Mouse (Mus musculus): Measurements from ENCODE around the gene Ikzf2. TPM values are rescaled to one million over a fixed set of nuclear protein-coding genes. Genes with fewer than 3 reads are reported as not detected.

The Ikzf2 gene
- polyA plus RNA-seq, 1 experiment = 1.5 TPM

DNA sequence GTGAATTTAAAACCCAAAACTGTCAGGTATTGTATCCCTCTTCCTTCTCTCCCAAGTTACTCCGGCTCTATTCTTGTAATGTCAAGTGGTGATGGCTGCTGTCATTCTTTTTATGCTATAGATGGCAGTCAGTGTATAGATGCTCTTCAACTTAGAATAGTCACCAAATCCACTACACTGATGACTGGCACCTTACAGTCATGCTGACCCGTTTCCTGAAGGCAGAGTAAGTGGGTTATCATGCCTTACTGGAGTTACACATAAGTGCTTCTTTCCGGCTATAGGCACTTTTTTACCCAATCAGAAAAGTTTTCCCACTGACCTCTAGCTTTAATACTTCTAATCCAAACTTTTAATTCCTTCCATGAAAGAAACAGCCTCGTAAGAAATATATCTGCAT, 6.5 kb downstream of the Ikzf2 start:
- H3K4me1 ChIP-seq (ENCODE audit: control insufficient read depth, insufficient read depth, low read length) = no peaks in the 10 kb centered on the region; the same call in 1 of the 2 replicates
- no peak for TF ChIP-seq POLR2A (IDR thresholded peaks at IDR 0.05; ENCODE audit: borderline replicate concordance, extremely low read depth, low read depth, low read length)
- no peak for TF ChIP-seq CTCF (IDR thresholded peaks at IDR 0.05; ENCODE audit: insufficient read depth, low read length)
- 78% methylated on average over 4 of the region's 4 CpGs for WGBS
- no peak for DNase-seq
- no peak overlapping the region for H3K4me3 ChIP-seq (replicated peaks; ENCODE audit: extremely low read depth, low read depth, low read length)

- WGBS = 86% methylated on average over 10 of the region's 10 CpGs
- DNase-seq = no peak
- no peaks in the 10 kb centered on the region for H3K4me1 ChIP-seq (ENCODE audit: control insufficient read depth, insufficient read depth, low read length)
- TF ChIP-seq POLR2A (IDR thresholded peaks at IDR 0.05; ENCODE audit: borderline replicate concordance, extremely low read depth, low read depth, low read length) = no peak
- TF ChIP-seq CTCF (IDR thresholded peaks at IDR 0.05; ENCODE audit: insufficient read depth, low read length) = no peak
- H3K4me3 ChIP-seq (replicated peaks; ENCODE audit: extremely low read depth, low read depth, low read length) = no peak overlapping the region
Measured at GRCm38 (mm10) chr1:69669897-69670404, 17.1 kb downstream of the Ikzf2 start.

DNA sequence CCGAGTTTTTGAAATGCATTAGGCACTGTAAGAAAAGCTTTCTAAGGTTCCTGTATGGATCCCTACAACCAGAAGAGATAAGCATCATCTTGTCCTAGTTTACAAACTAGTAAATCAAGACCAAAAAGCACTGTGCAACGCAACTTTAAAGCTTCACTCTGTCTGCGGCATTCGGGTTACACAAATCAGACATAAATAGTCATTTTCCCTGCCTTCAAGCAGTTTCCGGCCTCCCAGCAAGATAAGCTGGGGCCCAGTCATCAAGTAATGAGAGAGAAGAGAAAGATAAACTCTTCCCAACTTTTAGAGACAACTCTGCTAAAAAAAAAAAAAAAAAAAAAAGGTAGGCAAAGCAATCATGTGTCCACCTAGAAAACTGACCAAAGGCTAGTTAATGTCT, 19.6 kb downstream of the Ikzf2 start:
- Histone ChIP-seq H3K4me3 (replicated peaks; ENCODE audit: extremely low read depth, low read depth, low read length) (no peak overlapping the region), H3K4me1 (ENCODE audit: control insufficient read depth, insufficient read depth, low read length) (no peaks in the 10 kb centered on the region)
- TF ChIP-seq POLR2A (IDR thresholded peaks at IDR 0.05; ENCODE audit: borderline replicate concordance, extremely low read depth, low read depth, low read length) (no peak), CTCF (IDR thresholded peaks at IDR 0.05; ENCODE audit: insufficient read depth, low read length) (no peak)
- WGBS = 59% methylated on average over 5 of the region's 5 CpGs
- DNase-seq = no peak

- H3K4me3 ChIP-seq (replicated peaks; ENCODE audit: extremely low read depth, low read depth, low read length) = no peak overlapping the region
- TF ChIP-seq POLR2A (IDR thresholded peaks at IDR 0.05; ENCODE audit: borderline replicate concordance, extremely low read depth, low read depth, low read length) (no peak), CTCF (IDR thresholded peaks at IDR 0.05; ENCODE audit: insufficient read depth, low read length) (no peak)
- DNase-seq = no peak
- no peaks in the 10 kb centered on the region for H3K4me1 ChIP-seq (ENCODE audit: control insufficient read depth, insufficient read depth, low read length)
- 66% methylated on average over 2 of the region's 2 CpGs for WGBS
Measured at GRCm38 (mm10) chr1:69659779-69660178, 27.3 kb downstream of the Ikzf2 start.

- no peaks in the 10 kb centered on the region for H3K4me1 ChIP-seq (ENCODE audit: control insufficient read depth, insufficient read depth, low read length)
- 58% methylated on average over 6 of the region's 6 CpGs for WGBS
- TF ChIP-seq POLR2A (IDR thresholded peaks at IDR 0.05; ENCODE audit: borderline replicate concordance, extremely low read depth, low read depth, low read length) (no peak), CTCF (IDR thresholded peaks at IDR 0.05; ENCODE audit: insufficient read depth, low read length) (no peak)
- H3K4me3 ChIP-seq (replicated peaks; ENCODE audit: extremely low read depth, low read depth, low read length) = no peak overlapping the region
- DNase-seq = no peak
Measured at GRCm38 (mm10) chr1:69658051-69658450, 29.0 kb downstream of the Ikzf2 start.

- TF ChIP-seq CTCF (IDR thresholded peaks at IDR 0.05; ENCODE audit: insufficient read depth, low read length) = no peak
- no peak for TF ChIP-seq POLR2A (IDR thresholded peaks at IDR 0.05; ENCODE audit: borderline replicate concordance, extremely low read depth, low read depth, low read length)
- no peaks in the 10 kb centered on the region for H3K4me1 ChIP-seq (ENCODE audit: control insufficient read depth, insufficient read depth, low read length)
- 62% methylated on average over 3 of the region's 3 CpGs for WGBS
- H3K4me3 ChIP-seq (replicated peaks; ENCODE audit: extremely low read depth, low read depth, low read length) = no peak overlapping the region
- no peak for DNase-seq
Measured at GRCm38 (mm10) chr1:69657455-69657854, 29.6 kb downstream of the Ikzf2 start.

DNA sequence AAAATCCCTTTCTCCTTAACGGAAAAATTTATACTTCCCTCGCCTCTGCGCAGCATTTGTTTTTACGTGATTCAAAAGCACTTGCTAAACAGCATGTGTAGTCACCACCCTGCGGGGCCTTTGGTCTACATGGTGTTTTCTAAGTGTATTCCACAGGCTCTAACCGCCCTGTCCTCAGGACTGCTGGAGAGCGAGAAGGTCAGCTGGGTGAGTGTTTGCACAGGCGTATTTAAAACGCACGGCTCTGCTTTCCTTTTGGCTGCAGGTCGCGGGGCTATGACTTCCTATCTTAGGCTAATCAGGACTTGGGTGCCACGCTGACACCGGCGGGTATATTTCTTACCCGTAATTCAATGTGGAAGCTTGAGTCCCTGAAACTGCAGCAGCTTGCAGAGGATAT, 30.1 kb downstream of the Ikzf2 start:
- DNase-seq = peak; percentile 9

DNA sequence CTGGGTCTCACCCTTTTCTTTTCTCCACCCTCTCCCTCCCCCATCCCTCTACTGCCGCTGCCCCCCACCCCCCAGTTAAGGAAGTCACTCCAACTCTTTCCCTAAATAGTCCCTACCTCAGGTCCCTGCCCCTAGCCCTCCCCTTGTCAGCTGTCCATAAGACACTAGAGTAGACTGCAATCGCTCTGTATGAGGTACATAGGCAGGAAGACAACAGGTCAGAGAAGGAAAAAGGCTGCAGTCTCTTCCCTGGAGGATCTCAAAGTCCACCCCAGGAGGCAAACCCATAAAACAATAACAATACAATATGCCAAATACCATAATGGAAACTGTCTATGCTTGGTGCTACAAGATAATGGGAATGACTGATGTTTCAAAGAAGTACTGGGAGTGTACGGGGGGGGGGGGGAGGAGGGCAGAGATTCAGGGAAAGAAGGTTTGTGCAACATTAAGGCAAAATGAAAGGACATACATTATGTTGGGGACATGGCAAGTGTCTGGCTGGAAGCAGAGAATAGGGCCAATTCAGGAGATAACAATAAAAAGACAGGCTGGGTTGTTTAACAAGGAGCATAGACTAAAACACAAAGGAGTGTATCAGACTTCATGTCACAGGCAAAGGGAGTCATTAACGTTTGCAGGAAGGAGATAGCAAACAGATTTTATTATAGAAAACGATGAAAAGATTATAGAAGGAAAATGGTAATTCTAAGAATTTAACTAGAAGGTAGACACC, 30.8 kb downstream of the Ikzf2 start:
- H3K4me1 ChIP-seq (ENCODE audit: control insufficient read depth, insufficient read depth, low read length) = no peaks in the 10 kb centered on the region
- H3K4me3 ChIP-seq (replicated peaks; ENCODE audit: extremely low read depth, low read depth, low read length) = no peak overlapping the region
- TF ChIP-seq POLR2A (IDR thresholded peaks at IDR 0.05; ENCODE audit: borderline replicate concordance, extremely low read depth, low read depth, low read length) (no peak), CTCF (IDR thresholded peaks at IDR 0.05; ENCODE audit: insufficient read depth, low read length) (no peak)
- no peak for DNase-seq
- WGBS = 50% methylated on average over 5 of the region's 5 CpGs

More for the DNA sequence above, 30.1 kb downstream of the Ikzf2 start:
- no peak overlapping the region for H3K4me3 ChIP-seq (replicated peaks; ENCODE audit: extremely low read depth, low read depth, low read length)
- H3K4me1 ChIP-seq (ENCODE audit: control insufficient read depth, insufficient read depth, low read length) = no peaks in the 10 kb centered on the region
- no peak for TF ChIP-seq CTCF (IDR thresholded peaks at IDR 0.05; ENCODE audit: insufficient read depth, low read length)
- WGBS = 33% methylated on average over 16 of the region's 16 CpGs

- Histone ChIP-seq H3K4me1 (ENCODE audit: control insufficient read depth, insufficient read depth, low read length) (no peaks in the 10 kb centered on the region), H3K4me3 (replicated peaks; ENCODE audit: extremely low read depth, low read depth, low read length) (no peak overlapping the region)
- DNase-seq = no peak
- TF ChIP-seq CTCF (IDR thresholded peaks at IDR 0.05; ENCODE audit: insufficient read depth, low read length) (no peak), POLR2A (IDR thresholded peaks at IDR 0.05; ENCODE audit: borderline replicate concordance, extremely low read depth, low read depth, low read length) (no peak)
- WGBS = 64% methylated on average over 5 of the region's 5 CpGs
Measured at GRCm38 (mm10) chr1:69655368-69655767, 31.7 kb downstream of the Ikzf2 start.

- no peak for TF ChIP-seq POLR2A (IDR thresholded peaks at IDR 0.05; ENCODE audit: borderline replicate concordance, extremely low read depth, low read depth, low read length)
- no peak for TF ChIP-seq CTCF (IDR thresholded peaks at IDR 0.05; ENCODE audit: insufficient read depth, low read length)
- Histone ChIP-seq H3K4me3 (replicated peaks; ENCODE audit: extremely low read depth, low read depth, low read length) (no peak overlapping the region), H3K4me1 (ENCODE audit: control insufficient read depth, insufficient read depth, low read length) (no peaks in the 10 kb centered on the region)
- no peak for DNase-seq
- 39% methylated on average over 1 of the region's 1 CpGs for WGBS
Measured at GRCm38 (mm10) chr1:69654955-69655354, 32.1 kb downstream of the Ikzf2 start.

Data from lung, adult 2 months (tissue).